ENCODE assay signal across 9 mouse cellular contexts in the genomic region with DNA sequence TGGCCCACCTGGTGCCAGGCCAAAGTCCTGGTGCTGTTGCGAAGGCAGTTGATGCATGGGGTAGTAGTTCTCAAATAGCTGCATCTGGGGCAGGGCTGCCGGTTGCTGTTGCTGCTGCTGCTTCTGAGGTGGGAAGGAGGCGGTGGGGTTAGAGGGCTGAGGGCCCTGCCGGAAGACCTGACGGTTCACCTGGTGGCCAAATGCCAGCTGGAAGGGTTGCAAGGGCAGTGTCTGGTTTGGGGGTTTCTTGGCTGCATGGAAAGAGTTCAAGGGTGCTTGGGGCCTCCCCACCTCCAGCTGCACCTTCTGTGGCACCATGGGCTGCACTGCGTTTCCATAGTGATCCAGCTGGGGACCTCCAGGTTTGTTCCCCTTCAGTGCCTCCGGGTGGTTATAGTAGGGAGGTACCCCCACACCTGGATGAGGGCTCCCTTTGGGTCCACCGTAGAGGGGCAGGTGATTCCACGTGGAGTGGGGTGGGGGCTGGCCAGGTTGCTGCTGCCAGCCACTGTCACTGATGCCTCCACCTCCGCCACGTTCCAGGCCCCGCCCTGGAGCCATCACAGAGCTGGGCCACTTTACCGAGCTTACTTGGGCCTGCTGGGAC. TPM values are rescaled to one million over a fixed set of nuclear protein-coding genes. Genes with fewer than 3 reads are reported as not detected.
DNase-seq lines count a peak whose midpoint lies in the region; ATAC-seq and TF ChIP-seq lines count a peak whose summit lies in the region.
"Had no signal": no experiment of that assay in that cellular context is flagged by ENCODE, and none has a peak within 500 bp of the region (broad histone marks: within the 10 kb centered on the region; RNA-seq: fewer than 3 reads in every experiment).

No protein-coding gene starts in this region.

- H3ac ChIP-seq in myocyte (ENCODE audit: control insufficient read depth, insufficient read length): no peak overlapping the region

- no peak overlapping the region for H3K4me2 ChIP-seq in heart, embryonic 12.5 days
- no peak overlapping the region for H3K4me2 ChIP-seq in lung, embryonic 15.5 days
- no peak overlapping the region for H3K4me2 ChIP-seq in myocyte (ENCODE audit: low read depth)

- DNase-seq in heart, adult 11 months: peak; percentile 94
- DNase-seq in lung, adult 18-20 months: no peak
- DNase-seq in T-cell, adult 2 months (ENCODE audit: low spot score): no peak
- no peak for DNase-seq in retina, embryonic 14.5 days (ENCODE audit: low spot score)

- no peak for TF ChIP-seq CTCF in bone marrow macrophage, adult 2 months (IDR thresholded peaks at IDR 0.05; ENCODE audit: low read depth, low read length)

- H3K27ac ChIP-seq in heart, embryonic 12.5 days (ENCODE audit: poor library complexity, severe bottlenecking): no peak overlapping the region
- peak overlapping the region; percentile 96; the same call in 1 of the 2 replicates for H3K27ac ChIP-seq in lung, embryonic 15.5 days
- H3K27ac ChIP-seq in bone marrow macrophage, adult 2 months (ENCODE audit: insufficient read depth, low read depth, low read length): peak overlapping the region; percentile 99

- no peaks in the 10 kb centered on the region for H3K27me3 ChIP-seq in heart, embryonic 12.5 days (replicated peaks)
- H3K27me3 ChIP-seq in lung, embryonic 15.5 days: no peaks in the 10 kb centered on the region
- H3K27me3 ChIP-seq in myocyte (ENCODE audit: control insufficient read depth, insufficient read depth, insufficient read length): no peaks in the 10 kb centered on the region

- peaks cover 45% of the 10 kb centered on the region for H3K36me3 ChIP-seq in heart, embryonic 12.5 days
- H3K36me3 ChIP-seq in lung, embryonic 15.5 days: peaks cover 37% of the 10 kb centered on the region
- H3K36me3 ChIP-seq in myocyte (ENCODE audit: control insufficient read depth, insufficient read depth): peaks cover 20% of the 10 kb centered on the region

- H3K9me3 ChIP-seq in heart, embryonic 12.5 days (replicated peaks): no peaks in the 10 kb centered on the region
- H3K9me3 ChIP-seq in lung, embryonic 15.5 days: no peaks in the 10 kb centered on the region

- H3K4me3 ChIP-seq in heart, embryonic 12.5 days: no peak overlapping the region
- H3K4me3 ChIP-seq in lung, embryonic 15.5 days: no peak overlapping the region
- no peak overlapping the region for H3K4me3 ChIP-seq in bone marrow macrophage, adult 2 months (ENCODE audit: insufficient read depth, low read length)
- H3K4me3 ChIP-seq in myocyte: no peak overlapping the region

- TF ChIP-seq POLR2A in bone marrow macrophage, adult 2 months (IDR thresholded peaks at IDR 0.05; ENCODE audit: borderline replicate concordance, low read depth, low read length): no peak
- TF ChIP-seq POLR2A in myocyte (IDR thresholded peaks at IDR 0.05; ENCODE audit: insufficient read length, low read depth): no peak

- H3K9ac ChIP-seq in heart, embryonic 12.5 days: no peak overlapping the region
- no peak overlapping the region for H3K9ac ChIP-seq in lung, embryonic 15.5 days

- 91% methylated on average over 13 of the region's 13 CpGs for WGBS in heart, embryonic 12.5 days
- WGBS in lung, embryonic 15.5 days: 89% methylated on average over 13 of the region's 13 CpGs

- ATAC-seq in heart, embryonic 12.5 days (ENCODE audit: insufficient number of reproducible peaks, low FRiP score): no peak
- ATAC-seq in lung, embryonic 15.5 days (ENCODE audit: borderline replicate concordance, extremely low read depth, low FRiP score, low TSS enrichment): no peak; the same call in 1 of the 2 replicates

- H3K79me2 ChIP-seq in myocyte (ENCODE audit: control insufficient read depth, insufficient read depth): peaks cover 87% of the 10 kb centered on the region

- H3K4me1 ChIP-seq in heart, embryonic 12.5 days (replicated peaks): peaks cover 49% of the 10 kb centered on the region
- H3K4me1 ChIP-seq in lung, embryonic 15.5 days: peaks cover 54% of the 10 kb centered on the region
- H3K4me1 ChIP-seq in bone marrow macrophage, adult 2 months (ENCODE audit: control insufficient read depth, insufficient read depth, low read length): peaks cover 53% of the 10 kb centered on the region

TF ChIP-seq in myocyte, 11 proteins besides CTCF, POLR2A, EP300 and RAD21:
- TF ChIP-seq MAX (IDR thresholded peaks at IDR 0.05; ENCODE audit: low read depth) (no peak), USF1 (IDR thresholded peaks at IDR 0.05; ENCODE audit: low read depth) (no peak), POLR2AphosphoS2 (IDR thresholded peaks at IDR 0.05; ENCODE audit: insufficient read length, low read depth) (peak; percentile 28), REST (IDR thresholded peaks at IDR 0.05; ENCODE audit: insufficient read depth, insufficient read length) (no peak)
TF ChIP-seq in myocyte: peak in this region for 1.

RNA-seq across cellular contexts. Expression of gene Pnma1, which starts 25.1 kb away (rescaled TPM):
- polyA plus RNA-seq in heart, embryonic 12.5 days (2016; fragmentation: Nextera tagmentation; extraction: Ambion mirVana): 0.40 and 0.68 TPM in 2 replicates
- polyA plus RNA-seq in lung, embryonic 15.5 days (2015; fragmentation: Nextera tagmentation; extraction: Ambion mirVana): 1.8 TPM in 2 replicates
- polyA plus RNA-seq in bone marrow macrophage, adult 2 months (2012; ENCODE audit: insufficient read depth, insufficient read length, missing spikeins): 0.23 TPM in 1 of 2 replicates, not detected in the other
- polyA plus RNA-seq in myocyte (2012; fragmentation: generic; extraction: Trizol): 0.46 TPM
- polyA plus RNA-seq: adrenal gland, adult 2 months had no signal

RNA-seq across cellular contexts. Expression of gene Elmsan1, which starts 45.3 kb away (rescaled TPM):
- polyA plus RNA-seq in heart, embryonic 12.5 days (2016; fragmentation: Nextera tagmentation; extraction: Ambion mirVana): 8.7 and 10.6 TPM in 2 replicates
- polyA plus RNA-seq in lung, embryonic 15.5 days (2015; fragmentation: Nextera tagmentation; extraction: Ambion mirVana): 11.7 and 12.5 TPM in 2 replicates
- 26.6 and 33.7 TPM in 2 replicates for polyA plus RNA-seq in bone marrow macrophage, adult 2 months (2012; ENCODE audit: insufficient read depth, insufficient read length, missing spikeins)
- polyA plus RNA-seq in myocyte (2012; fragmentation: generic; extraction: Trizol): 13.7 TPM

RNA-seq across cellular contexts. Expression of gene Dnal1, which starts 59.2 kb away (rescaled TPM):
- polyA plus RNA-seq in heart, embryonic 12.5 days (2016; fragmentation: Nextera tagmentation; extraction: Ambion mirVana): 4.4 and 5.4 TPM in 2 replicates
- 4.8 and 6.1 TPM in 2 replicates for polyA plus RNA-seq in lung, embryonic 15.5 days (2015; fragmentation: Nextera tagmentation; extraction: Ambion mirVana)
- polyA plus RNA-seq in bone marrow macrophage, adult 2 months (2012; ENCODE audit: insufficient read depth, insufficient read length, missing spikeins): 3.9 TPM in 2 replicates
- 11.4 TPM for polyA plus RNA-seq in myocyte (2012; fragmentation: generic; extraction: Trizol)
